Mouse (Mus musculus) Patski (cell line): ENCODE data around the gene Tbk1. TPM values are rescaled to one million over a fixed set of nuclear protein-coding genes. Genes with fewer than 3 reads are reported as not detected.

Experiments used
- ATAC-seq: fragments of 100-300 bp; one replicate; pipeline ENCODE4 v1.8.0; 2021
- CTCF ChIA-PET: fragments of 350-600 bp; sonication (Branson Sonifier 250); formaldehyde crosslinking; loops from one replicate; lab custom pipeline; 2022; ENCODE audit warnings: inconsistent platforms; lab: Charles Lee
- POLR2A ChIA-PET: fragments of 350-600 bp; sonication (Branson Sonifier 250); formaldehyde crosslinking; loops from one replicate; lab custom pipeline; 2022; ENCODE audit warnings: antibody characterized with exemption, inconsistent platforms; lab: Charles Lee
- DNase-seq: peaks from one replicate; pipeline ENCODE4 v3.0.0-alpha.2; 2011; ENCODE audit warnings: low read depth, low spot score
- H3K27me3 ChIP-seq: fragments of 371-371 bp; one replicate; pipeline ENCODE4 v1.5.1; 2021
- CTCF ChIP-seq: fragments of 100-300 bp; IDR thresholded peaks from one replicate; pipeline ENCODE4 v1.5.1; 2021
- in situ Hi-C: fragments of 300-500 bp; cut with MboI; formaldehyde crosslinking; loops from 3 replicates; pipeline ENCODE4 v1.11.1; 2018; ENCODE audit warnings: low pct_unique_long_range_greater_than_20kb, mixed read lengths
- polyA plus RNA-seq: library from polyadenylated mRNA; unstranded; gene quantifications from one replicate; pipeline ENCODE4 v1.2.3, GENCODE M21; 2021

Gene Tbk1
- 43.5 TPM for polyA plus RNA-seq

- POLR2A ChIA-PET: no interaction called here
- in situ Hi-C loops: no loop called here
- CTCF ChIA-PET: no interaction called here
- DNase-seq: peak; percentile 38
- H3K27me3 ChIP-seq: no peaks in the 10 kb centered on the region
- ATAC-seq: peak; percentile 91
- TF ChIP-seq CTCF: no peak
Observed at GRCm38 (mm10) chr10:121586675-121587370, at the start of gene Tbk1. Gene Tbk1, minus strand, starts transcription at chr10:121586787.

GRCm38 (mm10) chr10:121636276-121636675 lies 49.7 kb upstream of the Tbk1 start:
- CTCF ChIA-PET: interaction anchor here (0.8 to 1.4 kb wide), 2 partner anchors 15 to 23 kb away, joined by 3 read pairs; no protein-coding TSS in a partner anchor
- TF ChIP-seq CTCF: no peak
- ATAC-seq (no peak), DNase-seq (no peak)
- POLR2A ChIA-PET: no interaction called here
- peaks cover 24% of the 10 kb centered on the region for H3K27me3 ChIP-seq
- in situ Hi-C loops: no loop called here

DNA sequence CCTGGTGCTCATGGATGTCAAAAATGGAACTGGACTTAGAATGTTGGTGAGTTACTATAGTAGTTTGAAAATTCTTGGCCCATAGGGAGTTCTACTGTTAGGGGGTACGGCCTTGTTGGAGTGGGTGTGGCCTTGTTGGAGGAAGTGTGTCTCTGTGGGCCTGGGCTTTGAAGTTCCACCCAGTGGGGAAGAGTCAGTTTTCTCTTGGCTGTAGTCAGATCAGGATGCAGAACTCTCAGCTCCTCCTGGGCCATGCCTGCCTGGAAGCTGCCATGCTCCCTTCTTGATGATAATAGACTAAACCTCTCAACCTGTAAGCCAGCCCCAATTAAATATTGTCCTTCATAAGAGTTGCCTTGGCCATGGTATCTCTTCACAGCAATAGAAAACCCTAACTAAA lies 47.6 kb upstream of the Tbk1 start:
- DNase-seq: no peak
- peaks cover 12% of the 10 kb centered on the region for H3K27me3 ChIP-seq
- ATAC-seq: no peak
- POLR2A ChIA-PET: interaction anchor here (0.8 kb wide), 1 partner anchor 616 kb away, joined by 5 read pairs; no protein-coding TSS in a partner anchor
- in situ Hi-C loops: no loop called here
- CTCF ChIA-PET: no interaction called here
- TF ChIP-seq CTCF: no peak

DNA sequence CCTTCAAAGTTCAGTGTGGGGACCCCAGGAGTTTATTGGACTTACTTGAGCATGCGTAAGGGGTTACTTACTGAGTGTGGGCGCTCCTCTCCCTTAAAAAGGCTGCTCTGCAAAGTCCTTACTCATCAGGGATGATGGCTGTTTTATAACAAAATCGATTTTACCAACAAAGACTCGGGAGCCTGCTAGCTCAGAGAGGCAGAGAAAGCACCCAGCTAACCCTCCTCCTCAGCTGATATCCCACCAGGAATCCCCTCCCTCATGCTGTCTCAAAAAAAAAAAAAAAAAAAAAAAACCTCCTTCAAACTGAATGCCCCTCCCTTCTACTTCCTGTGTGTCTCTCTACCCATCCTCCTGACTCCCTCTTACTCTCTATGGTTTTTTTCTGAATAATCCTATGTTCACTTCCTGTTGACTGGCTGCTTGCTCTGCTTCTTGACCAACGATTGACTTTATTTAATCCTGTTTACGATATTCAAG lies 42.0 kb upstream of the Tbk1 start:
- ChIA-PET CTCF (interaction anchor here (1.0 kb wide), 1 partner anchor 423 kb away, joined by 5 read pairs; no protein-coding TSS in a partner anchor), POLR2A (no interaction called here)
- ATAC-seq: no peak
- in situ Hi-C loops: no loop called here
- no peaks in the 10 kb centered on the region for H3K27me3 ChIP-seq
- TF ChIP-seq CTCF: no peak
- no peak for DNase-seq

- no peaks in the 10 kb centered on the region for H3K27me3 ChIP-seq
- in situ Hi-C loops: no loop called here
- DNase-seq (no peak), ATAC-seq (no peak)
- no peak for TF ChIP-seq CTCF
- POLR2A ChIA-PET: interaction anchor here (0.6 to 0.9 kb wide), 2 partner anchors 10 to 51 kb away, joined by 3 to 4 read pairs; no protein-coding TSS in a partner anchor
- CTCF ChIA-PET: no interaction called here
Observed at GRCm38 (mm10) chr10:121627216-121627852, 40.7 kb upstream of the Tbk1 start.

GRCm38 (mm10) chr10:121626186-121626882 lies 39.7 kb upstream of the Tbk1 start, which contains the start of gene Xpot:
Gene Xpot, minus strand, starts transcription at chr10:121626332.
- ChIA-PET CTCF (no interaction called here), POLR2A (interaction anchor here (0.9 kb wide), 1 partner anchor 11 kb away, joined by 3 read pairs; no protein-coding TSS in a partner anchor)
- no peak for TF ChIP-seq CTCF
- H3K27me3 ChIP-seq: no peaks in the 10 kb centered on the region
- in situ Hi-C loops: no loop called here
- peak; percentile 83 for DNase-seq
- peak; percentile 96 for ATAC-seq

- no peaks in the 10 kb centered on the region for H3K27me3 ChIP-seq
- peak; percentile 52 for ATAC-seq
- DNase-seq: peak; percentile 6
- TF ChIP-seq CTCF: no peak
- CTCF ChIA-PET: no interaction called here
- POLR2A ChIA-PET: interaction anchor here (0.6 kb wide), 1 partner anchor 37 kb away, joined by 4 read pairs; no protein-coding TSS in a partner anchor
- in situ Hi-C loops: no loop called here
Observed at GRCm38 (mm10) chr10:121625407-121626185, 39.0 kb upstream of the Tbk1 start.

- no peak for DNase-seq
- no peak for TF ChIP-seq CTCF
Observed at GRCm38 (mm10) chr10:121625006-121625405, 38.4 kb upstream of the Tbk1 start.

GRCm38 (mm10) chr10:121623670-121624069 lies 37.1 kb upstream of the Tbk1 start:
- TF ChIP-seq CTCF: no peak
- ChIA-PET POLR2A (no interaction called here), CTCF (no interaction called here)
- DNase-seq: no peak
- in situ Hi-C loops: no loop called here
- ATAC-seq: no peak
- no peaks in the 10 kb centered on the region for H3K27me3 ChIP-seq

More at GRCm38 (mm10) chr10:121625006-121625405, 38.4 kb upstream of the Tbk1 start:
- CTCF ChIA-PET: no interaction called here
- ATAC-seq: no peak
- in situ Hi-C loops: no loop called here
- POLR2A ChIA-PET: interaction anchor here (0.6 kb wide), 1 partner anchor 37 kb away, joined by 4 read pairs; no protein-coding TSS in a partner anchor
- H3K27me3 ChIP-seq: no peaks in the 10 kb centered on the region

GRCm38 (mm10) chr10:121622431-121622830 lies 35.8 kb upstream of the Tbk1 start:
- ChIA-PET CTCF (no interaction called here), POLR2A (no interaction called here)
- ATAC-seq: no peak
- in situ Hi-C loops: no loop called here
- no peak for TF ChIP-seq CTCF
- H3K27me3 ChIP-seq: no peaks in the 10 kb centered on the region
- DNase-seq: no peak
